Mouse (Mus musculus): Measurements from ENCODE around the gene Fbxo45. TPM values are rescaled to one million over a fixed set of nuclear protein-coding genes. Genes with fewer than 3 reads are reported as not detected.

The Fbxo45 gene
- total and polyA plus RNA-seq, 3 experiments: 21.4 to 24.4 (median 22.4) TPM

GRCm38 (mm10) chr16:32214804-32215576, 32.0 kb downstream of the Fbxo45 start:
- Histone ChIP-seq H3K27me3 (replicated peaks) (no peaks in the 10 kb centered on the region), H3K79me2 (replicated peaks; ENCODE audit: control insufficient read depth, extremely low read depth, insufficient read depth, poor library complexity, severe bottlenecking) (no peaks in the 10 kb centered on the region), H3K4me3 (replicated peaks in 1 of 3; ENCODE audit: low read depth in 2 of 3, low read length in 2 of 3, poor library complexity in 1 of 3) (peak overlapping the region; percentile 1 to 66 (median 55)), H3K36me3 (replicated peaks in 1 of 2; ENCODE audit: control insufficient read depth in 1 of 2, insufficient read depth in 1 of 2, low read length in 1 of 2) (no peaks in the 10 kb centered on the region), H3K4me2 (ENCODE audit: insufficient read depth, low read depth, poor library complexity, severe bottlenecking) (peak overlapping the region; percentile 85), H3K9me3 (replicated peaks; ENCODE audit: low read length) (peaks cover 6% of the 10 kb centered on the region), H3K4me1 (ENCODE audit: control insufficient read depth in 1 of 2, insufficient read depth in 2 of 2) (peaks cover 2 to 8% of the 10 kb centered on the region in 2 experiments), H3K9ac (ENCODE audit: insufficient read depth, low read depth) (peak overlapping the region; percentile 16; the same call in 1 of the 2 replicates), H3K27ac (ENCODE audit: insufficient read depth, low read depth) (no peak overlapping the region)
- in situ Hi-C loops (cut with MboI; ENCODE audit: low pct_ligation_motif_present, low pct_unique_long_range_greater_than_20kb, low sequenced_read_pairs) (no loop called here), dilution Hi-C loops (cut with MboI; ENCODE audit: extremely low pct_ligation_motif_present, extremely low pct_unique_long_range_greater_than_20kb, low sequenced_read_pairs) (no loop called here)
- TF ChIP-seq ZNF384 (IDR thresholded peaks at IDR 0.05; ENCODE audit: low read depth, low read length) (peak; percentile 60; the same call in 1 of the 2 replicates), ETS1 (conservative IDR thresholded peaks at IDR 0.05; ENCODE audit: low read depth, low read length) (no peak; the same call in 1 of the 2 replicates), ELF1 (IDR thresholded peaks at IDR 0.05; ENCODE audit: low read depth, low read length) (no peak), GABPA (IDR thresholded peaks at IDR 0.05; ENCODE audit: insufficient replicate concordance, low read depth, low read length) (no peak), POLR2AphosphoS2 (IDR thresholded peaks at IDR 0.05; ENCODE audit: low read depth, low read length) (no peak), ZKSCAN1 (IDR thresholded peaks at IDR 0.05; ENCODE audit: borderline replicate concordance, low read depth, low read length) (no peak), EP300 (IDR thresholded peaks at IDR 0.05; ENCODE audit: low read length) (peak; percentile 36; the same call in 1 of the 2 replicates), RCOR1 (conservative IDR thresholded peaks at IDR 0.05; ENCODE audit: low read depth, low read length) (no peak), NELFE (IDR thresholded peaks at IDR 0.05; ENCODE audit: low read depth, low read length) (no peak), SIN3A (IDR thresholded peaks at IDR 0.05; ENCODE audit: low read length) (peak; percentile 42), CHD1 (IDR thresholded peaks at IDR 0.05; ENCODE audit: low read depth, low read length) (no peak), MEF2A (IDR thresholded peaks at IDR 0.05; ENCODE audit: borderline replicate concordance, low read depth, low read length) (no peak), MXI1 (IDR thresholded peaks at IDR 0.05; ENCODE audit: low read depth, low read length) (no peak)
- no peak for DNase-seq (ENCODE audit: extremely low read depth)

GRCm38 (mm10) chr16:32214156-32214555, 32.8 kb downstream of the Fbxo45 start:
- H3K9ac ChIP-seq (ENCODE audit: insufficient read depth, low read depth): no peak overlapping the region
- no peaks in the 10 kb centered on the region for H3K27me3 ChIP-seq (replicated peaks)
- dilution Hi-C loops (cut with MboI; ENCODE audit: extremely low pct_ligation_motif_present, extremely low pct_unique_long_range_greater_than_20kb, low sequenced_read_pairs): no loop called here
- in situ Hi-C loops (cut with MboI; ENCODE audit: low pct_ligation_motif_present, low pct_unique_long_range_greater_than_20kb, low sequenced_read_pairs): no loop called here
- no peak overlapping the region for H3K4me3 ChIP-seq (replicated peaks in 1 of 3; ENCODE audit: low read depth in 2 of 3, low read length in 2 of 3, poor library complexity in 1 of 3)
- H3K4me1 ChIP-seq (ENCODE audit: control insufficient read depth in 1 of 2, insufficient read depth in 2 of 2): peaks cover 2 to 8% of the 10 kb centered on the region in 2 experiments
- H3K79me2 ChIP-seq (replicated peaks; ENCODE audit: control insufficient read depth, extremely low read depth, insufficient read depth, poor library complexity, severe bottlenecking): no peaks in the 10 kb centered on the region
- H3K9me3 ChIP-seq (replicated peaks; ENCODE audit: low read length): peaks cover 15% of the 10 kb centered on the region
- no peak for TF ChIP-seq POLR2A (IDR thresholded peaks at IDR 0.05; ENCODE audit: low read depth, low read length)
- no peak for TF ChIP-seq ZMIZ1 (IDR thresholded peaks at IDR 0.05; ENCODE audit: low read depth, low read length)
- no peak overlapping the region for H3K27ac ChIP-seq (ENCODE audit: insufficient read depth, low read depth)
- no peak for DNase-seq (ENCODE audit: extremely low read depth)
- no peaks in the 10 kb centered on the region for H3K36me3 ChIP-seq (replicated peaks in 1 of 2; ENCODE audit: control insufficient read depth in 1 of 2, insufficient read depth in 1 of 2, low read length in 1 of 2)
- no peak overlapping the region for H3K4me2 ChIP-seq (ENCODE audit: insufficient read depth, low read depth, poor library complexity, severe bottlenecking)
